Mouse (Mus musculus) adrenal gland, postnatal 36 days (tissue): ENCODE results near the gene Crat. TPM values are rescaled to one million over a fixed set of nuclear protein-coding genes. Genes with fewer than 3 reads are reported as not detected.

Experiments used
- DNase-seq, 2 experiments: peaks; one replicate each; pipeline ENCODE4 v3.0.0; 2021; ENCODE audit warnings: mixed read lengths in 1 of 2
- total RNA-seq, 2 experiments: library from RNA; stranded (reverse); gene quantifications; 2 replicates each; pipeline ENCODE4 v1.2.3; 2021

Gene Crat
- total RNA-seq, 2 experiments from 2014 or later, result 124 to 168 TPM

DNA sequence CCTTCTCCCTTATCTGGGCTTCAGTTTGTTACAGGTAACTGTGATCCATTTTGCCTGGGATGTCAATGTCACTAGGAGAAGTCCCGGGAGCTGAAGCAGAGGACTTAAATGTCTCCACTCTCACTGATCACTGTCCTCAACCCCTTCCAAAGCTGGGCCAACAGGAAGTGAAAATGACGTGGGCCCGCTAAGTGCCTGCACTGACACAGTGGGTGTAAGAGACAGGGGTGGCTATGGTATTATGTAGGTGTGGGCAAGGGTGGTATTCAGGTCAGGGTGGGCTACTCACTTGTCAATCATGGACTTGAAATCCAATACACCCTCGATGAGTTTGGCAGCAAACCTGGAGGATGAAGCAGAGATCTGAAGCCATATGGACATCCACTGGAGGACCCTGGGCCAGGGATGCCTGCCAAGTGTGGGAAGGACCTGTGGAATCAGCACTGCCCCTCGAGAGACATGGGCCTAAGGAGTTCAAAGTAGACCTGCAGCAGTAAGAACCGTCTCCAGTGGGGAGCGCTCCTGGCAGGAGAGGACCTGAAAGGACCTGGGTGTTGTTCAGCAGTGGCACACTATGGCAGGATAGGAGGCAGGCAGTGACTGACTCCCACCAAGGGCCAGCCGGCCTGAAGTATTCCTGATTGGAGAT lies 7.0 kb downstream of the Crat start:
- DNase-seq, result no peak

- DNase-seq, result no peak
Measured at GRCm38 (mm10) chr2:30407778-30408177, 7.8 kb downstream of the Crat start.

DNA sequence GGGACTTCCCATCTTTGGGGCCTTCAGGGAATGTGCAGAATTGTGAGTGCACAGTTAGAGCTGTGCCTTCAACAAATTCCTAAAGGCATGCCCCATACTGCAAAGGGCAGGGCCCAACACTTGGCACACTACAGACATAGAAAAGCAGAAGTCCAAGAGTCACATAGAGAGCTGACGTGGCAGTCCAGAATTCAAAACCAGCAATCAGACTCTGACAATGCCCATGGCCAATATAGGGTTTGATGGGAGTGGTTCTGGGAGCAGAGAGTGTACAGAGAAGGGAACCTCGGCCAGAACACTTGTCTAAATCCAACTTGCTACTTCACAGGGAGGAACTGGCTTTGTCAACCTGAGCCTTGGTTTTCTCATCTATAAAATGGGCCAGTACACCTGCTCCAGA lies 8.4 kb downstream of the Crat start:
- DNase-seq, result no peak

DNA sequence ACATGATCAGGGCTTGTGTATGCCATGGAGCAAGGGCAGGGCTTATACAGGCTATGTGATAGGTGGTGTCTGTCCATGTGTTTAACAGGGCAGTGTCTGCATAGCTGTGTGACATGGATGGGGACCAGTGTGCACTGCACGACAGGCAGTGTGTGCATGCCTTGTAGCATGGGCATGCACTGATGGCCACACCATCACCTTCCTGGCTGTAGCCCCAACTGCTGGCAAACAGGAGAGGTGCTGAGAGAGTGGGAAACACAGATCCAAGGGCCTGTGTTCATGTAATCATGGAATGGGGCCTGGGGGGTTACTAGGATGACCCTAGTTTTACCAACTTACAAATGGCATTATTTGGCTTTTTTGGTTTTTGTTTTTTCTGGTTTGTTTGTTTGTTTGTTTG lies 11.7 kb downstream of the Crat start:
- DNase-seq, result no peak

- DNase-seq, result no peak
Measured at GRCm38 (mm10) chr2:30402843-30403242, 12.8 kb downstream of the Crat start.

GRCm38 (mm10) chr2:30402351-30402826 lies 13.2 kb downstream of the Crat start:
- no peak for DNase-seq

DNA sequence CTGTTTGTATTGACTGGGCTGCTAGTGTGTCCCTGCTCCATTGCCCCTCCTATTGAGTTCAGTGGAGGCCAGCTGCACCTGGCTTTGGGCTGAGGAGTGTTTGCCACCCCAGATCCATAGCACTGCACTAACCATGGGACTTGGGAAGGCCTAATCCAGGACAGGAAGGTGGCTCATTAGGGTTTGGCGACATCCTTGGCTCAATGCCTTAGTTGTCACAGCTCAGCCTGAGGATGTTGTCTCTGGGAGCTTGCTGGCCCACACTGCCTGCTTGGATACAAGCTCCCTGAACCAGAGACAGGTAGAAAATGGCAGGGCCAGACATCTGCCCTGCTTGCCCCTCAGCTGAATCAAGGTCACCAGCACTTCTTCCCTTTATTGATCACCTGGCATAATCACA lies 14.0 kb downstream of the Crat start:
- DNase-seq, result no peak

DNA sequence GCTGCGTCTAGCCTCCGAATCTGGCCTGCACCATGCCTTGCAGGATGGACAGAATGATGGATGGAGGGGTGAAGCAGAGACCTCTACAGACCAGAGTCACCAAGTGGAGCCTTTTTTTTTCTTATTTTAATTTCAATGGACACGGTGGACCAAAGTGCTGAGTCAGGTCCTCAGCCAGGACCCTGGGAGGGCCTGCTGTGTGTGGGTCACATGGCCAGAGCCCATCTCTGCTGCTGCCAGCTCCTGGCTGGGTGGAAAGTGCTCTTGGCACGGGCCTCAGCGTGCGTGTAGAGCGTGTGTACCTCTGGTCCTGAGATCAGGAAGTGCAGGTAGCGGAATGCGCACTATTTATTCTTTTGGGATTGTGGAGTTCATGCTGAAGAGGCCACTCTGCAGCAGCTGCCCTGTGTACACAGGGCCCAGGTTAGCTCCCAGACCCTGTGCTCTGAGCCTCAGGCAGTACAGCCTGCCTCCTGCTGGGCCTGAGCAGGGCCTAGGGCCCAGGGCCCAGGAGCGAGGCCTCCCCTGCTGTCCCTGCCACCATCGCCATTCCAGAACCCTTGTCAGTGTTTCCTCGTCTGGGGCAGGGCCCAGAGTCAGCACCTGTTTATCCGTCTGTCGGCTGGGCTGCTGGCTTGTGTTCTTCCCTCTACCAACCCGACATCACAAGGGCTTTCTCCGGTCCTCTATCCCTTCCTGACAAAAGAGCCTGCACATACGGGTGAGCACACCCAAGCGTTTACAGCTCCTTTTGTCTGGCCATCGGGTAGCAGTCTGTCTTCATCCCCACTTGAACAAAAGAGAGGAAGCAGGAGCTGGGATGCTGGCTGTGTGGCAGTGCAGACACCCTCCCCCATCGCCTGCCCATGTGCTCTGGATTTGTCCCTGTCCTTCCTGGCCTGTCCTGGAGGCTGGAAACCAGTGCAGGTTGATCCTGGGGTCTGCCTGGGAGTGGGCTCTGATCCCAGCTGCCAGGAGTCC lies 16.1 kb downstream of the Crat start:
- DNase-seq, result no peak

- DNase-seq, result no peak
Measured at GRCm38 (mm10) chr2:30397986-30398512, 17.6 kb downstream of the Crat start.

DNA sequence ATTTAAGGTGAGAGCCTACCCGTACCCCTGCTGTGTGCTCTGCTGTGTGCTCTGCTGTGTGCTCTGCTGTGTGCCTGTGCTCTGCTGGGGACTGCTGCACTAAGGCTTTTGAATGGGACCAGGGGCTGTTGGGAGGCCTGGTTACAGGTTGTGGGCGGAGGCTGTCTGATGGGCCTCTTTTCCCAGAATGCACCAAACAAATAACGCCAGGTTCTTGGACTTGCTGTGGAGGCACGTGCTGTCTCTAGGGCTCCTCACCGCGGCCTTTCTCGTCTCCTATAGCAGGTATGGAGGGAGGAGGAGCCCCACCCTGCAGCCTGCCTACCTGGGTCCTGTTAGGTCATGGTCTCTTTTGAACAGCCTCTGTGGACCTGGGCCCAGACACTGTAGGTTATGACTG lies 19.4 kb downstream of the Crat start:
- no peak for DNase-seq

- DNase-seq, result no peak
Measured at GRCm38 (mm10) chr2:30395757-30396156, 19.9 kb downstream of the Crat start.

- DNase-seq, result no peak
Measured at GRCm38 (mm10) chr2:30393370-30393656, 22.3 kb downstream of the Crat start.

GRCm38 (mm10) chr2:30392577-30393369 lies 22.8 kb downstream of the Crat start:
- DNase-seq, result peak; percentile 85

GRCm38 (mm10) chr2:30392114-30392576 lies 23.5 kb downstream of the Crat start, which contains the start of gene Dolpp1:
Gene Dolpp1, plus strand, starts transcription at chr2:30392254.
- DNase-seq, result peak; percentile 97

DNA sequence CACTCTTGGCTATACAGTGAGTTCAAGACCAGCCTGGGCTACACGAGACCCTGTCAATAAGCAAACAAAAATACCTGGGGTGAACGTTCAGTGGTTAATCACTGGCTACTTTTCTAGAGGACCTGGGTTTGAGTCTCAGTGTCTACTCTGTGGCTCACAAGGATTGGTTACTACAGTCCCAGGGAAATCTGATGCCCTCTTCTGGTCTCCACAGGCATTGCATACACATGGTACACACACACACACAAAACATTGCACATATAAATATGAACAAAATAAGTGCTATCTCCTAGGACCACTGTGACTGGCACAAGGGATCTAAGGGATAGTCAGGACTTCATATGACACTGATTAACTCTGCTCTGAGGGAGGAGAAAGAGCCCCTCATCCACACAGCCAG lies 26.6 kb downstream of the Crat start:
- DNase-seq, result no peak

DNA sequence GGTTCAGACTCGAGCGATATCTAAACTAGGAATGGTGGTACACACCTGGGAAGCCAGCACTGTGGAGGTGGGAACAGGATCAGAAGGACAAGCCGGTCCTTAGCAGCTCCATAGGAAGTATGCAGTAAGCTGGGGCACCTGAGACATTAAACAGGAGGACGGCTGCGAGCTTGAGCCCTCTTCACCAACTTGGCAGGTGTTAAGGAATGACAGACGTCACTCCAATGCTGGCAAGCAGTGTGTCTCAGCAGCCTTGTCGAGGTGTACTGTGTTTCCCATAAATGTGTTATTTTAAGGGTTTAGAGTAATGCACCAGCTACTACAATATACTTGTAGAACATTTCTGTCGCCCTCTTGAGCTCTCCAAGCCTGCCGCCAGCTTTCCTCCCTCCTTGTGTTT lies 28.7 kb downstream of the Crat start:
- DNase-seq, result no peak

- no peak for DNase-seq
Measured at GRCm38 (mm10) chr2:30385591-30385990, 30.0 kb downstream of the Crat start.

DNA sequence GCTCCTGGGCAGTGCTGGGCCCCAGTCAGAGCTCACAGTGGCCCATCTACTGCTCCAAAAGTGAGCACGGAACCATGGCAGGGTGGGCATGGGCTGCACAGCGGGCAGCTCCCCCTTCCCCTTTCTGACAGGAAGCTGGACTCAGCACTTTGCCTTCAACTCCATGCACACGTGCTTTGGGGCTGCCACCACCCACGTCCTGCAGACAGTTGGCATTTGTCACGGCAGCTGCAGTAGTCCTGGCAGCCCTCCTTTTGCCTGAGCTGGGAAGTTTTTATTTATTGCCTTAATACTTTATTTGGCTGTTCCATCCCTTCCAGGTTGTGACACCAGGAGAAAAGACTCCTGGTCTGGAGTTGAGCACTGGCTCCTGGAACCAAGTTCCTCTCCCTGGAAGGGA lies 30.8 kb downstream of the Crat start:
- no peak for DNase-seq

GRCm38 (mm10) chr2:30381377-30381725 lies 34.3 kb downstream of the Crat start:
- no peak for DNase-seq

DNA sequence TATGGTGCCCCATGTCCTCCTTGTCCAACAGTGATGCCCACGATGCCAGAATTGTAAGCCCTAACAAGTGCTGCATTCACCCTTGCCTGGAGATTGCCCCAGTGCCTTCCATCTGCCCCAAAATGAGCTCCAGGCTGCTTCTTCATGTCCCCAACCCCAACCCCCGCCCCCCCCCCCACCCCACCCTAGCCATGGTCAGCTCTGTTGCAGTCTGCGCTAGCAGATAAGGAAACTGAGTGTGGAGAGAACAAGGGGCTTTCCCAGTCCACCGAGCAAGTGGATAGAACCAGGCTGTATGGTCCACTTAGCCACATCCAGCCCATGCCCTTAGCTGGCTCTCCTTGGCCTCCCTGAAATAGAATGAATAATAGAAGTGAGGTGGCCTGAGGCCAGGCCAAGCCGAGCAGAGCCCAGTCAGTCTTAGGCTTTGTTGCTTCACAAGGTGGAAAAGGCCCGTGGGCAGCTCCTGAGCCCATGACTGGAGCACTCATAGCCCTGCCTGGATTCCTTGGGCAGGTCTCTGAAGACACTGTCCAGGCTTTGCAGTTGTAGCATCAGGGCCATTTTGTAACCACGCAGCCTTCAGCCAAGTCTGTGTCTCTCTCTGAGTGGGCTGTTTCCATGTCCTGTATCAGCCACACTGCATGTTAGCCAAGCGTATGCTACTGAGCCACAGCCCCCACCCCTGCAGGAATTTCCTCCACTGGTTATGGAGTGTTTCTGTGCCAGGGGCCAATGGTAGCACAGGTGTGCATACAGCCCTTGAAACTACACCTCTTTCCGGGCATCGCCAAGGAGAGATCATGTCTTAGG lies 34.8 kb downstream of the Crat start:
- DNase-seq, result peak in 1 of 2 experiments; percentile 38

DNA sequence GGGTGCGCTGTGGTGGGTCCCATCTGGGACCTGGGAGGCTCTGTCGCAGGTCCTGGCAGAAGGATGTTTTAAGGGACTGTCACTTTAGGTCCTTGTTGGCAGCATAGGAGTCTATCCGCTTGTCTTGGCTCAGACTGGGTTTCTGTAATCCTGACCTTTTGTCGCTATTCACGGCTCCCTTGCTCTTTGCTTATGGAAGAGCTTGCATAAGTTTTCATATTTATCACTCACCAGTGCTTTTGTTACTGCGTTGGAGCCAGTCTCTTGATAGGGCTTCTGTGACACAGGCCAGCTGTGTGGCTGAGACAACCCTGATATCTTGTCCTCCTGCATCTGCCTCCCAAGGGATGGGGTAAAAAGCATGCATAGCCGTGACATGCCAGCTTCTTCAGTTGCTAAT lies 36.3 kb downstream of the Crat start:
- DNase-seq, result no peak
